Mouse (Mus musculus) ES-E14 (cell line): ENCODE results near the gene Prr5.

Source experiments
- CHD2 ChIP-seq: IDR thresholded peaks from 2 replicates; pipeline ENCODE4 v1.6.1; 2014; ENCODE audit warnings: mild to moderate bottlenecking, low read depth, low read length, inconsistent platforms
- MAFK ChIP-seq: IDR thresholded peaks from 2 replicates; pipeline ENCODE4 v1.6.1; 2014; ENCODE audit warnings: mild to moderate bottlenecking, low read depth, low read length, inconsistent platforms; ENCODE audit not compliant: insufficient read depth
- ZC3H11A ChIP-seq: IDR thresholded peaks from 2 replicates; pipeline ENCODE4 v1.6.1; 2012; ENCODE audit warnings: low read depth, mild to moderate bottlenecking, inconsistent platforms, low read length, borderline replicate concordance

GRCm38 (mm10) chr15:84639072-84639450 lies 30.4 kb upstream of the Prr5 start:
- TF ChIP-seq ZC3H11A (no peak), MAFK (no peak), CHD2 (no peak)
